Mouse (Mus musculus) neural tube, embryonic 13.5 days (tissue): Measurements from ENCODE around the gene Lhfpl3. TPM values are rescaled to one million over a fixed set of nuclear protein-coding genes. Genes with fewer than 3 reads are reported as not detected.

Experiments
- ATAC-seq: fragments of 200-750 bp; cut with Nextera tagmentation; 2 replicates; pipeline ENCODE4 v1.8.0; 2017; ENCODE audit warnings: low read depth, mild to moderate bottlenecking, moderate TSS enrichment, moderate library complexity
- H3K27ac ChIP-seq: fragments of 300-500 bp; sonication (generic); replicated peaks from 2 replicates; pipeline ENCODE4 v1.5.1; 2015; ENCODE audit warnings: moderate library complexity, mild to moderate bottlenecking, inconsistent platforms
- H3K27me3 ChIP-seq: fragments of 300-500 bp; sonication (generic); 2 replicates; pipeline ENCODE4 v1.6.1; 2015; ENCODE audit warnings: mild to moderate bottlenecking, inconsistent platforms
- H3K36me3 ChIP-seq: fragments of 300-500 bp; sonication (generic); 2 replicates; pipeline ENCODE4 v1.6.1; 2015; ENCODE audit warnings: mild to moderate bottlenecking, inconsistent platforms
- H3K4me1 ChIP-seq: fragments of 300-500 bp; sonication (generic); replicated peaks from 2 replicates; pipeline ENCODE4 v1.6.1; 2015; ENCODE audit warnings: inconsistent platforms
- H3K4me2 ChIP-seq: fragments of 300-500 bp; sonication (generic); 2 replicates; pipeline ENCODE4 v1.6.1; 2015; ENCODE audit warnings: inconsistent platforms, mild to moderate bottlenecking, moderate library complexity
- H3K4me3 ChIP-seq: fragments of 300-500 bp; sonication (generic); 2 replicates; pipeline ENCODE4 v1.5.1; 2015; ENCODE audit warnings: mild to moderate bottlenecking, inconsistent platforms
- H3K9ac ChIP-seq: fragments of 300-500 bp; sonication (generic); 2 replicates; pipeline ENCODE4 v1.6.1; 2015; ENCODE audit warnings: moderate library complexity, mild to moderate bottlenecking, inconsistent platforms
- H3K9me3 ChIP-seq: fragments of 300-500 bp; sonication (generic); 2 replicates; pipeline ENCODE4 v1.6.1; 2016; ENCODE audit warnings: inconsistent platforms
- WGBS: fragments of 180-500 bp; shearing (Covaris S2); methylation state at CpG from one replicate; pipeline ENCODE4 v1.1.7; 2015; 5-methylcytosine and 5-hydroxymethylcytosine counted together
- microRNA-seq: library from miRNA; unstranded; fragments of <30 nt; microRNA quantifications from one replicate; pipeline ENCODE4, GENCODE M21; 2016
- polyA plus RNA-seq: library from polyadenylated mRNA; unstranded; fragments of >200 nt; fragmentation: Nextera tagmentation; extraction: Ambion mirVana; gene quantifications from 2 replicates; pipeline ENCODE4 v1.2.1, GENCODE M21; 2015

The Lhfpl3 gene
- polyA plus RNA-seq, 1 experiment from 2014 or later = 9.4 TPM

DNA sequence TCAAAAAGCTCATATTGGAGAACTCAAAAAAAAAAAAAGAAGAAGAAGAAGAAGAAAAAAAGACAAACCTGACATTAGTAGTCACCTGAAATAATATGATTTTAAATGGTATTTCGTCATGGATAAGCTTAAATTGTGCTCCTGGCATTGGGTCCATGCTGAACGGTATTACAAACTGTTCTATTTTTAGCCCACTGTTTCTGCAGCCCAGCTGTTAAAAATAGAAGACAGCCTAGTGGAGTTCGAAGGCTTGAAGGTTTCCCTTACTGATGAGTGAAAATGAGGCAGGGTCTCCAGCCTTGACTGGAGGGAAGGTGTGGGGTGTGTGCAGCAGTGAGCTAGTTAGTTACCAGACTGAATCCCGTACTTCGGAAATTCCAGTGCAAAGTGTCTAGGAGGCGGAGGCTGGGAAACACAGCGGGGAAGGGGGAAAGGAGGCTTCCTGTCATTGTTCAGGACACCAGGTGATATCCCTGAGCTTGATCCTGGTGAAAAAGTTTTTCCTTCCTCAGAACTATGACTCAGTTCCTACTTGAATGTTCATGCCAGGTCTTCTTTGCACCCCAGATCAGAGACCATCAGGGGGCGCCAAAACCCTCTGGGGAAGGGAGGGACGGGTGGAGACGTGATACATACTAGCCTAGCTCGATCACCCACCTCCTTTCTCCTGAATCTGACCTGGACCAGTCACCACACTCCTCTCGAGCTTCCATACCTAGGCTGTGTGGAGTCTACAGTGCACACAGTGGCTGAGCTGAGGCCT is 505.8 kb downstream of the Lhfpl3 start:
- H3K4me1 ChIP-seq = peaks cover 7% of the 10 kb centered on the region
- H3K9ac ChIP-seq = no peak overlapping the region
- no peak for ATAC-seq
- no peaks in the 10 kb centered on the region for H3K27me3 ChIP-seq
- no peak overlapping the region for H3K4me3 ChIP-seq
- H3K9me3 ChIP-seq = no peaks in the 10 kb centered on the region
- 45% methylated on average over 12 of the region's 12 CpGs for WGBS
- no peak overlapping the region for H3K4me2 ChIP-seq
- no peak overlapping the region for H3K27ac ChIP-seq
- no peaks in the 10 kb centered on the region for H3K36me3 ChIP-seq

DNA sequence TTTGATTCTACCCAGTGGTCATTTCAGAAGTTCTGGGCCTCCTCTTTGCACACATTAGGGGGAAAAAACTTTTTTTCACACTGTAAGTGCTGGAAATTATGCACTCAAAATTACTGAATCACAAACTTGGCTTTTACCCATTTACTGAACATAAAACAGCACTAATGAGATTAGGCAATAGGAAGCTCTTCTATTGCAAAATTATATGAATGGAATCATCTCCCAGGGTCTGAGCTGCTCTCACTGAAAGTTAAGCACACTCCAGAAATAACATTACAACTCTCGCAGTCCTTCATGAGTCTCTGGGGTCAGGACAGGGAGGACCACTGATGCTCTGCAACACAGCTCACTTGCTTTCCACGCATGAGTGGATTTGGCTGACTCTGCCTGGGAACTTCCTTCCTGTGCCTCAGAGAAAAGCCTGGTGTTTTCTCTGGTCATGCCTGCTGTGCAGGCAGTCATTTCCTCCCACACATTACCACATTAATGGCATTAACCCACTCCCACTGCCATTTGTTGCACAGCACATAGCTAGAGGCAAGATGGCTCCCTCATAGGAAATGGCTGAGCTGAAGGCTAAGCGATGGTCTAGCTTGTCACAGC is 510.1 kb downstream of the Lhfpl3 start:
- no peak overlapping the region for H3K4me2 ChIP-seq
- no peak overlapping the region for H3K4me3 ChIP-seq
- H3K36me3 ChIP-seq = no peaks in the 10 kb centered on the region
- 51% methylated on average over 3 of the region's 3 CpGs for WGBS
- 0 out of 2 replicates have a peak, but pooled peaks have one; percentile 40 for ATAC-seq
- no peak overlapping the region for H3K27ac ChIP-seq
- H3K9ac ChIP-seq = no peak overlapping the region
- H3K27me3 ChIP-seq = no peaks in the 10 kb centered on the region
- peaks cover 7% of the 10 kb centered on the region for H3K4me1 ChIP-seq
- H3K9me3 ChIP-seq = no peaks in the 10 kb centered on the region

DNA sequence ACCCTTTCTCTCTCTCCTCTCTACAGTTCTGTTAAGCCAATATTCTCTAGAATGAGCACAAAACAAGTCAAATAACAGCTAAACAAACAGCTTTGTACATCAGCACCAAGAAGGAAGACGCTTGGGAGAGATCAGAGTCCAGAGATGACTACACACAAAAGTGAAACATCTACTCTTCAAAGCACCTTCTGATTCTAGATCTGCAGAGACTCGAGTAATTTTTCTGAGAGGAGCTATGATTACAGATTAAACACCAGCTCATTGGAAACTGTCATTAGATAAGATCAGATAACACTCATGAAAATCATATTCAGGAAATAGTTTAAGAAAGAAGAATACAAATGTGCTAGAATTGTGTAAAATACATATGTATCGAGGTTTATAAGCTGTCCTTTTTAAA is 527.5 kb downstream of the Lhfpl3 start:
- H3K9me3 ChIP-seq = no peaks in the 10 kb centered on the region
- no peak for ATAC-seq
- no peak overlapping the region for H3K4me2 ChIP-seq
- H3K36me3 ChIP-seq = no peaks in the 10 kb centered on the region
- H3K9ac ChIP-seq = no peak overlapping the region
- no peak overlapping the region for H3K27ac ChIP-seq
- no peaks in the 10 kb centered on the region for H3K27me3 ChIP-seq
- no peak overlapping the region for H3K4me3 ChIP-seq
- H3K4me1 ChIP-seq = no peaks in the 10 kb centered on the region
- 81% methylated on average over 3 of the region's 3 CpGs for WGBS

DNA sequence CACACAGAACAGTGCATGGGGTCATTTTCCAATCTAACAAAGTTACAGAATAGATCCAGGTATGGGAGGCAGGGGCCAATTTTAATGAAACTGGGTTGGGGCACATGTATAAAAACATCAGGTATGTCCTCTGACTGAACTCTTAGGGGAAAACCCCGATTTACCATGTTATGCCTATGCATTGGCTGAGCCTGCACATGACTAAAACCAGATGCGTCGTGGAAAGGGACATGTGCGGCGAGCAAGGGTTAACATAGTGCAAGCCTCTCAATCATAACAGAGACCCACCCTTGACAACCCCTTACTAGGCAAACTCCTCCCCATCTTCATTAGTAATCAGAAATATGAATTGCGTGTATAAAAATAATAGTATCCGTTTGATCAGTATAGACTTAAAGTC is 533.5 kb downstream of the Lhfpl3 start:
- ATAC-seq = no peak
- no peak overlapping the region for H3K4me3 ChIP-seq
- H3K36me3 ChIP-seq = no peaks in the 10 kb centered on the region
- no peaks in the 10 kb centered on the region for H3K9me3 ChIP-seq
- H3K27ac ChIP-seq = no peak overlapping the region
- no peak overlapping the region for H3K9ac ChIP-seq
- no peaks in the 10 kb centered on the region for H3K27me3 ChIP-seq
- 92% methylated on average over 7 of the region's 7 CpGs for WGBS
- no peak overlapping the region for H3K4me2 ChIP-seq
- H3K4me1 ChIP-seq = no peaks in the 10 kb centered on the region

DNA sequence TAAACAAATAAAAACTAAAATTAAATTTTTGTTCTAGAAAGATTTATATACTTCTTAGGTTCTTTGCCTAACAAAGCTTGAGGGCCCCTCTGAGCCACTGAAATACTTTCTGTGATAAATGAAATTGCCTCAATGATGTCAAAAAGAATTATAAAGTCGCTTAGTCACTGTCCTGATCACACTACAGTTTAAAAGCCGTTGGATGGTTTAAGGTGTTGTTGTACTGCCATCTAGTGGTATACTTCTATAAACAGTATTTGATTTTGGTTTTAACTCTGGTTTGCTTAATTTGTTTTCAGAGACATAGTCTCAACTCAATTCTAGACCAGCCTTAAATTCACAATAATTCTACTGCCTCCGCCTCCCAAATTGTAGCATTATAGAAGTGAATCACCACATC is 539.0 kb downstream of the Lhfpl3 start:
- Histone ChIP-seq H3K9ac (no peak overlapping the region), H3K27ac (no peak overlapping the region), H3K4me1 (no peaks in the 10 kb centered on the region), H3K4me2 (no peak overlapping the region), H3K27me3 (no peaks in the 10 kb centered on the region), H3K36me3 (no peaks in the 10 kb centered on the region), H3K9me3 (no peaks in the 10 kb centered on the region), H3K4me3 (no peak overlapping the region)
- 22% methylated on average over 3 of the region's 3 CpGs for WGBS
- ATAC-seq = no peak

DNA sequence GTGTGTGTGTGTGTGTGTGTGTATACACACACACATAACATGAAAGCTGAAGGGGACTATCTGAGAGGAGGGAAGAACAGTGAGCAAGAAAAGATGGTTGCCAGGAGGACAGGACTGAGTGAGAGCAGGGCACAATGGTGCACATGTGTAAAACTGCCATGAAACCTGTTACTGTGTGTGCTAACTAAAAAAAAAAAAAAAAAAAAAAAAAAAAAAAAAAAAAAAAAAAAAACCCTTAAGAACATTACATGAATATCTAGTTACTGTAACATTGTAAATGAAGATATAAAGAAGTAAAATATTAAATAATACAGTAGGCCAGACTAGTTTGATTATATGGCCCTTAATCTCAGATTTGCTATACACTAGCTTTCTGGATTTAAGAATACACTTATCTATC is 543.3 kb downstream of the Lhfpl3 start:
- H3K4me2 ChIP-seq = no peak overlapping the region
- no peak overlapping the region for H3K27ac ChIP-seq
- H3K4me3 ChIP-seq = no peak overlapping the region
- no peaks in the 10 kb centered on the region for H3K36me3 ChIP-seq
- no peak for ATAC-seq
- no peak overlapping the region for H3K9ac ChIP-seq
- no peaks in the 10 kb centered on the region for H3K9me3 ChIP-seq
- H3K27me3 ChIP-seq = no peaks in the 10 kb centered on the region
- H3K4me1 ChIP-seq = no peaks in the 10 kb centered on the region

Small RNA genes within 50 kb of the gene (microRNA-seq; reads per million reads assigned to microRNA genes)
- gene Gm28022 = not detected
- not detected for gene Gm44363

Other genes starting within 250 kb of the Lhfpl3 start
- gene Orc5, start 195.6 kb upstream of the Lhfpl3 start, polyA plus RNA-seq = 37.2 and 42.5 TPM in 2 replicates